Comparison of ENCODE assay signal across 7 mouse cellular contexts in genomic region chr16:62562051-62562450, GRCm38 (mm10).
DNase-seq lines count a peak whose midpoint lies in the region; ATAC-seq lines count a peak whose summit lies in the region.

No protein-coding gene starts in this region.

- no peak overlapping the region for H3K9ac ChIP-seq in midbrain, embryonic 16.5 days (ENCODE audit: low read depth, low read length)
- no peak overlapping the region for H3K9ac ChIP-seq in forebrain, embryonic 15.5 days (replicated peaks)
- no peak overlapping the region for H3K9ac ChIP-seq in midbrain, embryonic 15.5 days

- WGBS in midbrain, embryonic 10.5 days = 50% methylated on average over 4 of the region's 4 CpGs
- WGBS in midbrain, embryonic 16.5 days = 48% methylated on average over 4 of the region's 4 CpGs
- WGBS in forebrain, embryonic 15.5 days = 44% methylated on average over 4 of the region's 4 CpGs
- WGBS in midbrain, embryonic 15.5 days = 45% methylated on average over 4 of the region's 4 CpGs

- peak; percentile 13 for DNase-seq in midbrain, embryonic 10.5 days (ENCODE audit: low spot score)
- DNase-seq in adrenal gland, postnatal 14 days = peak; percentile 28
- peak; percentile 19 to 69 for DNase-seq in kidney, postnatal 36 days
- no peak for DNase-seq in gastrocnemius, postnatal 14 days

- H3K9me3 ChIP-seq in midbrain, embryonic 10.5 days (replicated peaks) = no peaks in the 10 kb centered on the region
- H3K9me3 ChIP-seq in midbrain, embryonic 16.5 days (replicated peaks; ENCODE audit: control insufficient read depth, low read length, poor library complexity, severe bottlenecking) = no peaks in the 10 kb centered on the region
- H3K9me3 ChIP-seq in forebrain, embryonic 15.5 days = no peaks in the 10 kb centered on the region
- no peaks in the 10 kb centered on the region for H3K9me3 ChIP-seq in midbrain, embryonic 15.5 days

- intact Hi-C loops in gastrocnemius, postnatal 14 days (cut with DNase I; ENCODE audit: low total_unique reads) = no loop called here

- no peaks in the 10 kb centered on the region for H3K27me3 ChIP-seq in midbrain, embryonic 10.5 days (ENCODE audit: low read depth, poor library complexity, severe bottlenecking)
- no peaks in the 10 kb centered on the region for H3K27me3 ChIP-seq in midbrain, embryonic 16.5 days (ENCODE audit: control insufficient read depth, insufficient read depth, low read depth, low read length)
- no peaks in the 10 kb centered on the region for H3K27me3 ChIP-seq in forebrain, embryonic 15.5 days
- no peaks in the 10 kb centered on the region for H3K27me3 ChIP-seq in midbrain, embryonic 15.5 days (replicated peaks)

- no peaks in the 10 kb centered on the region for H3K4me1 ChIP-seq in midbrain, embryonic 10.5 days
- no peaks in the 10 kb centered on the region for H3K4me1 ChIP-seq in midbrain, embryonic 16.5 days (ENCODE audit: control insufficient read depth, insufficient read depth, low read length)
- no peaks in the 10 kb centered on the region for H3K4me1 ChIP-seq in forebrain, embryonic 15.5 days
- no peaks in the 10 kb centered on the region for H3K4me1 ChIP-seq in midbrain, embryonic 15.5 days

- H3K4me2 ChIP-seq in midbrain, embryonic 16.5 days (ENCODE audit: low read length) = no peak overlapping the region
- no peak overlapping the region for H3K4me2 ChIP-seq in forebrain, embryonic 15.5 days (replicated peaks)
- H3K4me2 ChIP-seq in midbrain, embryonic 15.5 days = no peak overlapping the region

- no peak overlapping the region for H3K4me3 ChIP-seq in midbrain, embryonic 10.5 days
- no peak overlapping the region for H3K4me3 ChIP-seq in midbrain, embryonic 16.5 days (ENCODE audit: low read depth, low read length)
- H3K4me3 ChIP-seq in forebrain, embryonic 15.5 days = no peak overlapping the region
- no peak overlapping the region for H3K4me3 ChIP-seq in midbrain, embryonic 15.5 days

- ATAC-seq in midbrain, embryonic 16.5 days = no peak
- ATAC-seq in forebrain, embryonic 15.5 days (replicated peaks) = peak; percentile 80
- ATAC-seq in midbrain, embryonic 15.5 days (replicated peaks) = 0 out of 2 replicates have a peak, but pooled peaks have one; percentile 58

- H3K27ac ChIP-seq in midbrain, embryonic 10.5 days (replicated peaks) = no peak overlapping the region
- H3K27ac ChIP-seq in midbrain, embryonic 16.5 days (ENCODE audit: low read length) = no peak overlapping the region
- no peak overlapping the region for H3K27ac ChIP-seq in forebrain, embryonic 15.5 days (replicated peaks)
- no peak overlapping the region for H3K27ac ChIP-seq in midbrain, embryonic 15.5 days

- H3K36me3 ChIP-seq in midbrain, embryonic 10.5 days = no peaks in the 10 kb centered on the region
- no peaks in the 10 kb centered on the region for H3K36me3 ChIP-seq in midbrain, embryonic 16.5 days (ENCODE audit: control insufficient read depth, insufficient read depth, low read length)
- H3K36me3 ChIP-seq in forebrain, embryonic 15.5 days = no peaks in the 10 kb centered on the region
- no peaks in the 10 kb centered on the region for H3K36me3 ChIP-seq in midbrain, embryonic 15.5 days (replicated peaks)
